Mouse (Mus musculus): ENCODE measurements at regions not wholly inside any gene's neighbourhood (a gene's known extent, or its start where the extent isn't known, plus 50 kb on each side); places are given as distances from the start of the nearest gene placed in this dataset.

DNA sequence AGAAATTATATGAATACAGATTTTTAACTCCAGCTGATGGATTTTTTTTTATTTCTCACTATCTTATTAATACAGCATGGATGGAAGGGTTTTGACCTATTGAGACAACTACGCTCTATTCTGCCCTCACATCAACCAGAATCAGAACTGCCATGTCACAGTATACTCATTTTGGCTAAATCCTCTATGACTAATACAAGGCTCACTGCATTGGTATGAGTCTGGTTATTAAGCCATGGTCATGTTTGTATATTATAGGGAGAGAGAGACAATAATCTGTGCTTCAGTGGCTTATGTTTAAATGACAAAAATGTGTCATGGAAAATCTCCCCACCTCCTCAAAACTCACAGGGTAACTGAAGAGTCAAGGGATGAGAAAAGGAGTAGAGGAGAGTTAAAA, 191.0 kb upstream of the Agr3 start:
- TF ChIP-seq CTCF (IDR thresholded peaks at IDR 0.05; ENCODE audit: extremely low read depth, insufficient read depth, low read length) (no peak), POLR2A (IDR thresholded peaks at IDR 0.05; ENCODE audit: extremely low read depth, insufficient read depth, low read length) (no peak)
- Histone ChIP-seq H3K27ac (ENCODE audit: insufficient read depth, low read length) (no peak overlapping the region), H3K4me3 (ENCODE audit: insufficient read depth, low read length) (no peak overlapping the region), H3K4me1 (ENCODE audit: control insufficient read depth, insufficient read depth, low read length) (no peaks in the 10 kb centered on the region)

DNA sequence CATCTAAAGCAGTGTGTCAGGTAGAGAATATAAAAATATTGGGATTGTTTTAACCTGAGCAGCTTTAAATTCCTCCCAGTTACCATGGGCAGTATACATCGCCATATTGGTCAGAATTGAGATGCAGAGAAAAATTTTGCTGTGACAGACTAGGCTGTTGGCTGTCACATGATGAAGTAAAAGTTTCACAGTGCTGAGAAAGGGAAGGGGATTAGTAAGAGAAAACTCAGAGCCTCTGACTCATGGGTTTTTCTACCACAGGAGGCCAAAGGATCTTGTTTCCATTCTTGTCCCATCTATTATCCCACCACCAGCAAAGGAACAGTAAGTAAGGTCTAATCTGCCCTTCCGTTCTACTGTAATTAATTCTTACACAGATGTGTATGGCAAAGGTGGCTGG, 191.8 kb upstream of the Agr3 start:
- no peak for TF ChIP-seq POLR2A (IDR thresholded peaks at IDR 0.05; ENCODE audit: extremely low read depth, insufficient read depth, low read length)
- TF ChIP-seq CTCF (IDR thresholded peaks at IDR 0.05; ENCODE audit: extremely low read depth, insufficient read depth, low read length), result no peak
- Histone ChIP-seq H3K4me1 (ENCODE audit: control insufficient read depth, insufficient read depth, low read length) (no peaks in the 10 kb centered on the region), H3K27ac (ENCODE audit: insufficient read depth, low read length) (no peak overlapping the region), H3K4me3 (ENCODE audit: insufficient read depth, low read length) (no peak overlapping the region)

DNA sequence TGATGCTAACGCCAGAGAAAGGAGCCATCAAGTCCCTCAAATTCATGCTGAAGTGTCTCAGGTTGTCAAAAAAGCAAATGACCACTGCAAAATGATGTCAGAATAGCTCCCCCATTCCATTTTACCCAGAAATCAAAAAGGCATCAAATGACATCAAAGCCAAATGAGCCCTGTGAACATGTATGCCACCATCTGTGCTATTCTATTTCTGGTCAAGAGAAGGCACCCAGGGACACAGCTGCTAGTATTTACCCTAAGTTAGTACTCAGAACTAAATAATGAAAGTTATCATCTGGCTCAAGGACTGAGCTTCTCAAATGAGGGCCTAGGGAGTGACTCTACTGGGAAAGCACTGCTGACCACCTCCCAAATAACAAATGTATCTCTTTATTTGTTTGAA, 191.1 kb upstream of the Ahr start:
- H3K4me1 ChIP-seq (ENCODE audit: control insufficient read depth, insufficient read depth, low read length), result no peaks in the 10 kb centered on the region
- H3K4me3 ChIP-seq (ENCODE audit: insufficient read depth, low read length), result no peak overlapping the region
- TF ChIP-seq CTCF (IDR thresholded peaks at IDR 0.05; ENCODE audit: extremely low read depth, insufficient read depth, low read length) (no peak), POLR2A (IDR thresholded peaks at IDR 0.05; ENCODE audit: extremely low read depth, insufficient read depth, low read length) (no peak)
- no peak overlapping the region for H3K27ac ChIP-seq (ENCODE audit: insufficient read depth, low read length)

DNA sequence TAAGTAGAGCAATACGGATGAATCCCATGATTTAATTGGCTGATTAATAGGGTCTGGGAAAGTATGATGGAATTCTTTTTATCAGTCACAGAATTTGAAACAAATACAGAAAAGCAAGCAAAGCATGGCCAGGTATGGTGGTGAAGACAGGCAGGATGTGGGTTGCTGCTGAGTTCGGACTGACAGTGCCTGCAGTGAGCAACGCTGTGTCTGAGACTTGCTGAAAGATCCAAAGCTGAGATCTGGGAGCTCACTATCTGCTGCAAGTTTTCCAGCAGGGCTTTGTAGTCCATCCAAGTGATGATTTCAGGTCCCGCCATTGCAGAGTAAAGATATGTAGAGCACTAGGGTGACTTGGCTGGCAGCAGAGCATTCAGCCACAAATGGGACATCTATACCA, 189.3 kb upstream of the Ahr start:
- Histone ChIP-seq H3K4me3 (ENCODE audit: insufficient read depth, low read length) (no peak overlapping the region), H3K27ac (ENCODE audit: insufficient read depth, low read length) (no peak overlapping the region)
- no peak for TF ChIP-seq POLR2A (IDR thresholded peaks at IDR 0.05; ENCODE audit: extremely low read depth, insufficient read depth, low read length)
- TF ChIP-seq CTCF (IDR thresholded peaks at IDR 0.05; ENCODE audit: extremely low read depth, insufficient read depth, low read length), result no peak

DNA sequence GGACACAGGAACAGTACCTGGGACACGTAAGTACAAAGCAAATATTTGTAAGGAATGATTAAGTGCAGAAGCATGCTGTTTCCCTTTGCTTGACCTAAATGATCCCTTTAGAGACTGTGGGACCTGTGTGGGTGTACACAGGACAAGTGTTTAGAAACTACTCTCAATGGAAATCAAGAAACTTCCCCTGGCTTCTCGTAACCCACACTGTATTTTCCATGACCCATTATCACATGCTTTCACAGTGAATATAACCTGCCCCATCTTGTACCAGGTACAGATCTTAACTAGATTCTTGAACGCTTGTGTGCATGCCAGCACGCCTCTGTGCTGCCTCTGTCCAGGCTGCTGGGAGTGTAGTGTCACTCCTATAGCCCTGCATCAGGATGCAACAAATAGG, 177.8 kb upstream of the Ahr start:
- TF ChIP-seq CTCF (IDR thresholded peaks at IDR 0.05; ENCODE audit: extremely low read depth, insufficient read depth, low read length) (no peak), POLR2A (IDR thresholded peaks at IDR 0.05; ENCODE audit: extremely low read depth, insufficient read depth, low read length) (no peak)
- Histone ChIP-seq H3K4me3 (ENCODE audit: insufficient read depth, low read length) (no peak overlapping the region), H3K4me1 (ENCODE audit: control insufficient read depth, insufficient read depth, low read length) (no peaks in the 10 kb centered on the region), H3K27ac (ENCODE audit: insufficient read depth, low read length) (no peak overlapping the region)

More for the DNA sequence above, 189.3 kb upstream of the Ahr start:
- H3K4me1 ChIP-seq (ENCODE audit: control insufficient read depth, insufficient read depth, low read length), result no peaks in the 10 kb centered on the region

DNA sequence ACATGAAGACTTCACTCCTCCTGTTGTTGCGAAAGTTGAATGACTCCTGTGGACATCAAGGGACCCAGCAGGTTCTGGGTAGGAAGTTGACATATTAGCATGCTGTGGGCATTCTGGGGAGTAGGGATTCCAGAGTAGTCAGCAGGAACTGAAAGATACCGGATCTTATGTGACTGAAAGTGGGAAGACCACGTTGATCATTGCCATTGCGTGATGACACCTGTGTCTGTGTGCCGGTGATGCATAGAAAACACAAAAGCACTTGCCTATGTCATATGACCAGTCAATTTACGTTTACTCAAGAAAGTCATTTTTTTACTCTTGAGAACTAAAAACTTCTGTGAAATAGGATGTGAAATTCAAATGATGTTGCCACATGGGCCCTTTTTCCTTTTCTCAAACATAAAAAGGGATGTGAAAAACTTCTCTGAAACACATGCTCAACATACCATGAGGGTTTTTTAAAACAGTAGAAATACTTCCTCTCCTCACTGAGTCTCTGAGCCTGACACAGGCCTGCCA, 176.8 kb upstream of the Ahr start:
- H3K4me1 ChIP-seq (ENCODE audit: control insufficient read depth, insufficient read depth, low read length), result no peaks in the 10 kb centered on the region
- H3K4me3 ChIP-seq (ENCODE audit: insufficient read depth, low read length), result no peak overlapping the region
- no peak overlapping the region for H3K27ac ChIP-seq (ENCODE audit: insufficient read depth, low read length)

DNA sequence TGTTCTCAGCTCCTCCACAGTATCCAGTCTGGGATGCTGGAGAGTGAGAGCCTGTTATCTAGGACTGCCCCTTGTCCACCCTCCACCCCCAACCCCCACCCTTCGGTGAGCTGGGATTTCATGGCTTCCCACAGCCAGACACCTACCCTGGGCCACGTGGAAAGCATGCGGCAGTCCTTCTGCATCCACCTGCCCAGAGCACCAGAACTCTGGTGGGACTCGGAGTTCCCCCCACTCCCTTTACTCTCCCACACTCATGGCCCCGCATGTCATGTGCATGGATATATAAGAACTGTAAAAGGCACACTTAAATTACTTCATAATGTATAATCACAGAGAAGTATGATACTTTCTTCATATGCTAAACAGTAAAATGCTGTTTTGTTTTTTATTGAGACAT, 175.5 kb upstream of the Ahr start:
- Histone ChIP-seq H3K4me3 (ENCODE audit: insufficient read depth, low read length) (no peak overlapping the region), H3K27ac (ENCODE audit: insufficient read depth, low read length) (no peak overlapping the region), H3K4me1 (ENCODE audit: control insufficient read depth, insufficient read depth, low read length) (no peaks in the 10 kb centered on the region)
- TF ChIP-seq CTCF (IDR thresholded peaks at IDR 0.05; ENCODE audit: extremely low read depth, insufficient read depth, low read length), result no peak
- no peak for TF ChIP-seq POLR2A (IDR thresholded peaks at IDR 0.05; ENCODE audit: extremely low read depth, insufficient read depth, low read length)

More for the DNA sequence above, 176.8 kb upstream of the Ahr start:
- TF ChIP-seq CTCF (IDR thresholded peaks at IDR 0.05; ENCODE audit: extremely low read depth, insufficient read depth, low read length) (no peak), POLR2A (IDR thresholded peaks at IDR 0.05; ENCODE audit: extremely low read depth, insufficient read depth, low read length) (no peak)

DNA sequence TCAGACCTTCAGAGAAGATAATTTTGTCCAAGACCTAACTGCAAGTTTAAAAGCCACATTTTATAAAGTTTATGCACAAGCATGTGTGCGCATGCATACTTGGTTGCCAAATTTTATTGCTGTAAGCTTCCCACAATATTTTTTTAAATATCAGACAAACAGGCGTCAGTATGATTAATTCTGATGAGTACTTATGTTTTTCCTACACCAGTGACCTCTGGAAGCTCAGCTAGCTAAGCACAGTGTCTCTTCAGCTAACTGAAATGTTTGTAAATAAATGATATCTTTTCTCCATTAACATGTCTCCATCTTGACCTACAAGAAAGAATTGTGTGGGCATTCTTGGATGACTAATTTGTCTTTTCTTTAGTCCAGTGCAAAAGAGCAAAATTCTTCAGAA, 168.6 kb upstream of the Ahr start:
- Histone ChIP-seq H3K4me1 (ENCODE audit: control insufficient read depth, insufficient read depth, low read length) (no peaks in the 10 kb centered on the region), H3K4me3 (ENCODE audit: insufficient read depth, low read length) (no peak overlapping the region), H3K27ac (ENCODE audit: insufficient read depth, low read length) (no peak overlapping the region)
- TF ChIP-seq POLR2A (IDR thresholded peaks at IDR 0.05; ENCODE audit: extremely low read depth, insufficient read depth, low read length) (no peak), CTCF (IDR thresholded peaks at IDR 0.05; ENCODE audit: extremely low read depth, insufficient read depth, low read length) (no peak)

DNA sequence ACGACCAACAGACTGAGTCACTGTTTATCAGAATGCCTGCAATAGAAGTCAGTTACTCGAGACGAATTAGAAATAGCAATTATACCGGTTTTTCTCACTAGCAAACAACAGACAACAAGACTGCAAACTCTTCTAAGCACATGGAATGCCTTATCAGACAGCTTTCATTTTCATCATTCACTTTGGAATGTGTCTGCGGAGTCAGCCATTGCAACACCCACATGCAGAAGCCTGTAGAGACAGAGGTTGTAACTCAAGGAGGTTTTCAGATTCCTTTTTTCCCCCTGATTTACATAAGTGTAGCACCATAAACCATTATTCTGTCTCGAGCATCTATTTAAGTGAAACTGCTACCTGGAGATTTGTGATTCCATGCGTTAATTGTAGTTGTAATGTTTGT, 167.8 kb upstream of the Ahr start:
- no peak overlapping the region for H3K4me3 ChIP-seq (ENCODE audit: insufficient read depth, low read length)
- TF ChIP-seq POLR2A (IDR thresholded peaks at IDR 0.05; ENCODE audit: extremely low read depth, insufficient read depth, low read length) (no peak), CTCF (IDR thresholded peaks at IDR 0.05; ENCODE audit: extremely low read depth, insufficient read depth, low read length) (no peak)

DNA sequence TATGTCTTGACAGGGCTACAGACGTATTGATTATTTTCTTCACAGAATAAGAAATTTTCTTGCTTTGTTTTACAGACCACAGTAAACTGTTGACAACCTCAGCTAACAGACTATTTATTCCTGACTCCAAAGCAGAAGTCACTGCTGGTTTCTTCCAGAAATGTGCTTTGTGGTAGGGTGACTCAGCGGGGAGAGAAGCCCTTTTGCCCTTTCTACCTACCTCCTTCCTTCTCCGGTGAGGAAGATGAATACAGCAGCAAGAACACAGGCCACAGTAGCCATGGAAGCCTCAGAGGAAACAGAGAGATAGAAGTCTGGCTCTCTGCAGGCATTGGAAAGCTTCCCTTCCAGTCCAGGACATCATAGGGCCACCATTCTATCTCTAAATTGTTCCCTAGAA, 159.4 kb upstream of the Ahr start:
- H3K4me3 ChIP-seq (ENCODE audit: insufficient read depth, low read length), result no peak overlapping the region
- TF ChIP-seq CTCF (IDR thresholded peaks at IDR 0.05; ENCODE audit: extremely low read depth, insufficient read depth, low read length) (no peak), POLR2A (IDR thresholded peaks at IDR 0.05; ENCODE audit: extremely low read depth, insufficient read depth, low read length) (no peak)
- H3K27ac ChIP-seq (ENCODE audit: insufficient read depth, low read length), result no peak overlapping the region
- H3K4me1 ChIP-seq (ENCODE audit: control insufficient read depth, insufficient read depth, low read length), result no peaks in the 10 kb centered on the region

More for the DNA sequence above, 167.8 kb upstream of the Ahr start:
- H3K27ac ChIP-seq (ENCODE audit: insufficient read depth, low read length), result no peak overlapping the region
- no peaks in the 10 kb centered on the region for H3K4me1 ChIP-seq (ENCODE audit: control insufficient read depth, insufficient read depth, low read length)
